In the genomic region with DNA sequence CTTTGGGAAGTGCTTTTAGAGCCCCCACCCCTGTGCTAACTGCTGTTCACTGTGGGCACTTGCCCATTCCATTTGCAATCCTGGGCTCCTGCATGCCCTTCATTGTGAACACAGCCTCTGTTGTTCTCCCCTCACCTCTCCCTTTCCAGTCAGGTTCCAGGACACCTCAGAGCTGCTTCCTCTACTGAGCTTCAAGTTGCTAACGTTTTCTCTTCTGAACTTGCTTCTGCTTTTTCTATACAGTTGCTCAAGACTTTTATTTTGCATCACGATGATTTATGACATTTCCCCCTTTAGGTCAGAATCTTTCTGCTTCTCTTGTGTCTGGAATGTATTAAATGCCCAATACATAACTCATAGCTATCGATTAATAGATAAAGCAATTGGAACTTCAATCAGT, we compare ENCODE assay signal across 20 mouse cellular contexts.
DNase-seq lines count a peak whose midpoint lies in the region; ATAC-seq and TF ChIP-seq lines count a peak whose summit lies in the region.
"Had no signal": no experiment of that assay in that cellular context is flagged by ENCODE, and none has a peak within 500 bp of the region (broad histone marks: within the 10 kb centered on the region; RNA-seq: fewer than 3 reads in every experiment).

No protein-coding gene starts in this region.

- no peaks in the 10 kb centered on the region for H3K27me3 ChIP-seq in limb, embryonic 10.5 days (ENCODE audit: low read depth, poor library complexity, severe bottlenecking)
- H3K27me3 ChIP-seq in heart, adult 2 months (ENCODE audit: control insufficient read depth, insufficient read depth, low read length), result no peaks in the 10 kb centered on the region
- H3K27me3 ChIP-seq in hindbrain, embryonic 14.5 days (ENCODE audit: control insufficient read depth, insufficient read depth, low read length), result no peaks in the 10 kb centered on the region
- H3K27me3 ChIP-seq: embryonic facial prominence, embryonic 12.5 days; forebrain, embryonic 12.5 days had no signal

- no peak overlapping the region for H3K9ac ChIP-seq in heart, adult 2 months (ENCODE audit: low read depth, low read length)
- no peak overlapping the region for H3K9ac ChIP-seq in hindbrain, embryonic 14.5 days
- H3K9ac ChIP-seq: embryonic facial prominence, embryonic 12.5 days; forebrain, embryonic 12.5 days had no signal

- WGBS in limb, embryonic 10.5 days, result 72% methylated on average over 3 of the region's 3 CpGs
- 61% methylated on average over 3 of the region's 3 CpGs for whole genome bisulfite sequencing in heart, adult 2 months
- 73% methylated on average over 3 of the region's 3 CpGs for WGBS in hindbrain, embryonic 14.5 days

- H3K79me2 ChIP-seq in heart, adult 2 months (replicated peaks; ENCODE audit: control insufficient read depth, insufficient read depth, low read length), result no peaks in the 10 kb centered on the region

- peak; percentile 95 for ATAC-seq in granulocyte monocyte progenitor cell, adult 5-6 weeks (replicated peaks; ENCODE audit: poor library complexity, severe bottlenecking)
- ATAC-seq in megakaryocyte progenitor cell, adult 5-6 weeks (replicated peaks; ENCODE audit: poor library complexity), result peak; percentile 96
- ATAC-seq in hindbrain, embryonic 14.5 days (ENCODE audit: low FRiP score), result no peak
- ATAC-seq: forebrain, embryonic 14.5 days; forebrain, embryonic 16.5 days had no signal

- peaks cover 6% of the 10 kb centered on the region; the same call in 1 of the 2 replicates for H3K4me1 ChIP-seq in limb, embryonic 10.5 days
- no peaks in the 10 kb centered on the region for H3K4me1 ChIP-seq in heart, adult 2 months (ENCODE audit: control insufficient read depth, insufficient read depth, low read length)
- H3K4me1 ChIP-seq in hindbrain, embryonic 14.5 days (replicated peaks; ENCODE audit: control insufficient read depth, insufficient read depth, low read length), result no peaks in the 10 kb centered on the region
- H3K4me1 ChIP-seq: embryonic facial prominence, embryonic 10.5 days; embryonic facial prominence, embryonic 12.5 days; forebrain, embryonic 12.5 days had no signal

- intact Hi-C loops in heart, adult 2 months (cut with DNase I), result no loop called here

- TF ChIP-seq EP300 in heart, adult 2 months (IDR thresholded peaks at IDR 0.05; ENCODE audit: insufficient read depth, low read depth, low read length), result no peak

- TF ChIP-seq CTCF in heart, adult 2 months (IDR thresholded peaks at IDR 0.05), result no peak

- DNase-seq in limb, embryonic 10.5 days (ENCODE audit: low spot score), result peak; percentile 28
- DNase-seq in adrenal gland, postnatal 36 days, result no peak
- no peak for DNase-seq in right cerebral cortex, postnatal 4 days
- DNase-seq in heart, adult 2 months, result no peak
- DNase-seq in hindbrain, embryonic 14.5 days (ENCODE audit: low spot score), result no peak
- DNase-seq: adrenal gland, adult 2 months; adrenal gland, postnatal 10 days; adrenal gland, postnatal 25 days; cerebellum, adult 11-12 months; cerebellum, adult 2 months; cerebellum, adult 9-10 months; cerebellum, postnatal 10 days; cerebellum, postnatal 25 days had no signal

- H3K27ac ChIP-seq in limb, embryonic 10.5 days, result no peak overlapping the region
- H3K27ac ChIP-seq in heart, adult 2 months, result no peak overlapping the region
- H3K27ac ChIP-seq in hindbrain, embryonic 14.5 days, result no peak overlapping the region
- H3K27ac ChIP-seq: embryonic facial prominence, embryonic 10.5 days; embryonic facial prominence, embryonic 12.5 days; forebrain, embryonic 12.5 days had no signal

- no peaks in the 10 kb centered on the region for H3K9me3 ChIP-seq in limb, embryonic 10.5 days (replicated peaks)
- H3K9me3 ChIP-seq in hindbrain, embryonic 14.5 days (ENCODE audit: control insufficient read depth, low read length), result no peaks in the 10 kb centered on the region
- H3K9me3 ChIP-seq: embryonic facial prominence, embryonic 10.5 days; embryonic facial prominence, embryonic 12.5 days; forebrain, embryonic 12.5 days had no signal

- H3K4me2 ChIP-seq in hindbrain, embryonic 14.5 days (replicated peaks), result no peak overlapping the region
- H3K4me2 ChIP-seq: embryonic facial prominence, embryonic 12.5 days; forebrain, embryonic 12.5 days had no signal

- H3K4me3 ChIP-seq in limb, embryonic 10.5 days, result no peak overlapping the region
- no peak overlapping the region for H3K4me3 ChIP-seq in heart, adult 2 months
- H3K4me3 ChIP-seq in hindbrain, embryonic 14.5 days (replicated peaks; ENCODE audit: low read length), result no peak overlapping the region
- H3K4me3 ChIP-seq: embryonic facial prominence, embryonic 10.5 days; embryonic facial prominence, embryonic 12.5 days; forebrain, embryonic 12.5 days had no signal

- no peak for TF ChIP-seq POLR2A in heart, adult 2 months (IDR thresholded peaks at IDR 0.05; ENCODE audit: insufficient read depth, low read depth, low read length)

- H3K36me3 ChIP-seq in limb, embryonic 10.5 days, result no peaks in the 10 kb centered on the region
- H3K36me3 ChIP-seq in heart, adult 2 months (ENCODE audit: control insufficient read depth, insufficient read depth, low read length), result no peaks in the 10 kb centered on the region
- H3K36me3 ChIP-seq in hindbrain, embryonic 14.5 days (replicated peaks; ENCODE audit: control insufficient read depth, insufficient read depth), result no peaks in the 10 kb centered on the region
- H3K36me3 ChIP-seq: embryonic facial prominence, embryonic 10.5 days; embryonic facial prominence, embryonic 12.5 days; forebrain, embryonic 12.5 days had no signal
